Mouse (Mus musculus): ENCODE measurements around the gene Tnfsf12. TPM values are rescaled to one million over a fixed set of nuclear protein-coding genes. Genes with fewer than 3 reads are reported as not detected.

The Tnfsf12 gene
- polyA plus RNA-seq, 1 experiment from 2014 or later = 2.6 TPM

DNA sequence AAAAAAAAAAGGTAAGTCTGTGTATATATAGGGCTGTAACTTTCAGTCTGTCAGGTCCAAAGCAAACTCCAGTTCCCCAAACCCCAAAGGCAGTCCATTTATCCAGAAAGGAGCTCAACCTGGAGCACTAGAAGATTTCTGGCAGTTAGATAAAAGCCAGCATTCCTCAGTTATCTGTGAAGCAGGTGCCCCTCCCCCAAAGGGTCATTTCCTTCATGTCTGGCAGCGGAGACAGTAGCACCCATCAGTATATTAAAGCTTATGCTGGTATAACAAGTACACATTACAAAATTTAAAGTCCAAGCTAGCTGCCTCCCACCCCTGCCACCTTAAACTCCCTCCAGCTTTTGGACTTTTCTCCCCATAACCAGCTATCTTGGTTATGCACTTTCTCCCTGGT is 3.9 kb upstream of the Tnfsf12 start:
- Histone ChIP-seq H3K9ac (ENCODE audit: low read length) (no peak overlapping the region), H3K4me3 (ENCODE audit: low read depth, low read length) (no peak overlapping the region), H3K36me3 (ENCODE audit: control insufficient read depth, insufficient read depth, low read length) (no peaks in the 10 kb centered on the region), H3K9me3 (ENCODE audit: control insufficient read depth, low read length) (no peaks in the 10 kb centered on the region), H3K27ac (replicated peaks; ENCODE audit: low read depth, low read length) (no peak overlapping the region), H3K4me2 (ENCODE audit: low read depth, severe bottlenecking) (no peak overlapping the region), H3K27me3 (ENCODE audit: control insufficient read depth, insufficient read depth, low read length) (no peaks in the 10 kb centered on the region), H3K4me1 (ENCODE audit: control insufficient read depth, insufficient read depth, low read length) (peaks cover 10% of the 10 kb centered on the region)
- ATAC-seq (ENCODE audit: insufficient number of reproducible peaks, low FRiP score, low TSS enrichment, low read depth) (no peak), DNase-seq (ENCODE audit: low spot score) (no peak)
- 70% methylated on average over 1 of the region's 1 CpGs for WGBS

- no peak overlapping the region for H3K27ac ChIP-seq (replicated peaks; ENCODE audit: low read depth, low read length)
- no peak overlapping the region for H3K9ac ChIP-seq (ENCODE audit: low read length)
- peaks cover 10% of the 10 kb centered on the region for H3K4me1 ChIP-seq (ENCODE audit: control insufficient read depth, insufficient read depth, low read length)
- no peaks in the 10 kb centered on the region for H3K9me3 ChIP-seq (ENCODE audit: control insufficient read depth, low read length)
- DNase-seq (ENCODE audit: low spot score) (no peak), ATAC-seq (ENCODE audit: insufficient number of reproducible peaks, low FRiP score, low TSS enrichment, low read depth) (no peak)
- no peaks in the 10 kb centered on the region for H3K36me3 ChIP-seq (ENCODE audit: control insufficient read depth, insufficient read depth, low read length)
- 75% methylated on average over 5 of the region's 5 CpGs for WGBS
- no peak overlapping the region for H3K4me2 ChIP-seq (ENCODE audit: low read depth, severe bottlenecking)
- H3K27me3 ChIP-seq (ENCODE audit: control insufficient read depth, insufficient read depth, low read length) = no peaks in the 10 kb centered on the region
- H3K4me3 ChIP-seq (ENCODE audit: low read depth, low read length) = no peak overlapping the region
These were observed 2.9 kb upstream of the Tnfsf12 start for GRCm38 (mm10) chr11:69698574-69698973.

DNA sequence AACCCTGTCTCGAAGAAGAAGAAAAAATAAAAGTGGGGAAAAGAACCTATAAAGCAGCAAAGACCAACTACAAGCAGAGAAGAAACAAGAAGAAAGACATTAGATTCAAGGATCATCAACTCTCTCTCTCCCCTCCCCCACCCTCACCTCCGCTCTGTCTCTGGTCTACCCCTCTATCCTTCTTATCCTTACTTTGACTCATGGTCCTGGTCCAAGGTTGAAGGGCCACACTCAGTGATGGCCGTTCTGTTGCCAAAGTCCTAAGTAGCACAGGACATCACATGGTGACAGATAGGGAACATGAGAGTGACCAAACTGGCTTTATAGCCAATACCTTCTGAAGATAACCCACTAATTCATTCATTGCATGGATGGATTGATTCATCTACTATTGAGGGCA is 1.7 kb upstream of the Tnfsf12 start:
- H3K27ac ChIP-seq (replicated peaks; ENCODE audit: low read depth, low read length) = no peak overlapping the region
- 85% methylated on average over 3 of the region's 3 CpGs for WGBS
- H3K4me2 ChIP-seq (ENCODE audit: low read depth, severe bottlenecking) = no peak overlapping the region
- DNase-seq (ENCODE audit: low spot score) = no peak
- peaks cover 10% of the 10 kb centered on the region for H3K4me1 ChIP-seq (ENCODE audit: control insufficient read depth, insufficient read depth, low read length)
- no peak overlapping the region for H3K9ac ChIP-seq (ENCODE audit: low read length)
- H3K9me3 ChIP-seq (ENCODE audit: control insufficient read depth, low read length) = no peaks in the 10 kb centered on the region
- no peak overlapping the region for H3K4me3 ChIP-seq (ENCODE audit: low read depth, low read length)
- H3K36me3 ChIP-seq (ENCODE audit: control insufficient read depth, insufficient read depth, low read length) = no peaks in the 10 kb centered on the region
- no peak for ATAC-seq (ENCODE audit: insufficient number of reproducible peaks, low FRiP score, low TSS enrichment, low read depth)
- no peaks in the 10 kb centered on the region for H3K27me3 ChIP-seq (ENCODE audit: control insufficient read depth, insufficient read depth, low read length)

- Histone ChIP-seq H3K9ac (ENCODE audit: low read length) (peak overlapping the region; percentile 80), H3K27me3 (ENCODE audit: control insufficient read depth, insufficient read depth, low read length) (no peaks in the 10 kb centered on the region), H3K4me1 (ENCODE audit: control insufficient read depth, insufficient read depth, low read length) (peaks cover 10% of the 10 kb centered on the region), H3K36me3 (ENCODE audit: control insufficient read depth, insufficient read depth, low read length) (no peaks in the 10 kb centered on the region), H3K4me2 (ENCODE audit: low read depth, severe bottlenecking) (peak overlapping the region; percentile 88; the same call in 1 of the 2 replicates), H3K27ac (replicated peaks; ENCODE audit: low read depth, low read length) (0 out of 2 replicates have a peak overlapping the region, but pooled peaks have one; percentile 15), H3K9me3 (ENCODE audit: control insufficient read depth, low read length) (no peaks in the 10 kb centered on the region), H3K4me3 (ENCODE audit: low read depth, low read length) (peak overlapping the region; percentile 39; the same call in 1 of the 2 replicates)
- DNase-seq (ENCODE audit: low spot score) (no peak), ATAC-seq (ENCODE audit: insufficient number of reproducible peaks, low FRiP score, low TSS enrichment, low read depth) (0 out of 2 replicates have a peak, but pooled peaks have one; percentile 4)
- 29% methylated on average over 6 of the region's 6 CpGs for WGBS
These were observed 646 bp downstream of the Tnfsf12 start for GRCm38 (mm10) chr11:69695046-69695360.

DNA sequence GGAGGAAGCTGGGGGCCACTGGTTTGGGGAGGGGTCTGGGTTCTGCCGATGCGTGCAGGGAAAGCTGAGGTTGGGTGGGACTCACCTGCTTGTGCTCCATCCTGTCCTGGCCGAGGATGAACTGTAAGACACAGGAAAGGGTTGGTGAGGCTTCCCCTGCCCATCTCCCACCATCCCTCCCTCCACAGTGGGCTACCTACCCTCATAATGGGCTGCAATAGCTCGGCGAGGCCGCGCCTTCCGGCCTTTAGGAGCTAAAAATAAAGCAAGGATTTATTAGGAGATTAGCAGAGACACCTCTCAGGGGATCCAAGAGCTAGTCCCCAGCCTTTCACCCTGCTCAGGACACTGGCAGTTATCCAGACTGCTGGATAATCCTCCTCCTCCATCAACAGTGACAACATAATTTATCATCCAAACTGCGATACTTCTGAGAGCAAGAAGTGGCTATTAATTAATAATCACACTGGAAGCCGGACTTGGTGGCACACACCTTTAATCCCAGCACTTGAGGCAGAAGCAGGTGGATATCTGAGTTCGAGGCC is 2.2 kb downstream of the Tnfsf12 start:
- Histone ChIP-seq H3K36me3 (ENCODE audit: control insufficient read depth, insufficient read depth, low read length) (no peaks in the 10 kb centered on the region), H3K4me2 (ENCODE audit: low read depth, severe bottlenecking) (no peak overlapping the region), H3K4me1 (ENCODE audit: control insufficient read depth, insufficient read depth, low read length) (peaks cover 10% of the 10 kb centered on the region), H3K4me3 (ENCODE audit: low read depth, low read length) (no peak overlapping the region), H3K27me3 (ENCODE audit: control insufficient read depth, insufficient read depth, low read length) (no peaks in the 10 kb centered on the region), H3K9ac (ENCODE audit: low read length) (peak overlapping the region; percentile 12; the same call in 1 of the 2 replicates), H3K27ac (replicated peaks; ENCODE audit: low read depth, low read length) (no peak overlapping the region), H3K9me3 (ENCODE audit: control insufficient read depth, low read length) (no peaks in the 10 kb centered on the region)
- DNase-seq (ENCODE audit: low spot score) (no peak), ATAC-seq (ENCODE audit: insufficient number of reproducible peaks, low FRiP score, low TSS enrichment, low read depth) (no peak)
- 61% methylated on average over 11 of the region's 11 CpGs for WGBS

DNA sequence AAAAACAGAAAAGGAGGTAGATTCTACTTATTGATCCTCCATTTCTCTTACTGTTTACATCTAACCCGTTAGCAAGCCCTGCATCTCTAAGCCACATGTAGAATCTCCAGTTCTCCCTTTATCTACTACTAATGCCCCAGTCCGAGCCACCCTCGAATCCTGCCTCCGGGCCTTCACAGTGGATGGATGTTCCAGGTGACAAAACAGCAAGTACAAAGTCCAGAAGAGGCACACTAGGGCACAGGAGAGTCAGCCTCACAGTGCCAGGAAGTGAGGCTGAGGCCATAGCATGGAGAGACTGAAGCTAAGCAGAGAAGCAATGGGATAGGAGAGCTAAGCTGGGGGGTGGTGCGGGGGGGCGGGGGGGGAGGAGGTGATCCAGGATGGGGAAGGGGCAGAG is 2.8 kb downstream of the Tnfsf12 start:
- DNase-seq (ENCODE audit: low spot score) (no peak), ATAC-seq (ENCODE audit: insufficient number of reproducible peaks, low FRiP score, low TSS enrichment, low read depth) (no peak)
- 80% methylated on average over 6 of the region's 6 CpGs for WGBS
- no peak overlapping the region for H3K4me2 ChIP-seq (ENCODE audit: low read depth, severe bottlenecking)
- no peak overlapping the region for H3K9ac ChIP-seq (ENCODE audit: low read length)
- H3K9me3 ChIP-seq (ENCODE audit: control insufficient read depth, low read length) = no peaks in the 10 kb centered on the region
- no peak overlapping the region for H3K27ac ChIP-seq (replicated peaks; ENCODE audit: low read depth, low read length)
- no peaks in the 10 kb centered on the region for H3K36me3 ChIP-seq (ENCODE audit: control insufficient read depth, insufficient read depth, low read length)
- H3K4me1 ChIP-seq (ENCODE audit: control insufficient read depth, insufficient read depth, low read length) = peaks cover 10% of the 10 kb centered on the region
- H3K27me3 ChIP-seq (ENCODE audit: control insufficient read depth, insufficient read depth, low read length) = no peaks in the 10 kb centered on the region
- no peak overlapping the region for H3K4me3 ChIP-seq (ENCODE audit: low read depth, low read length)

GRCm38 (mm10) chr11:69692196-69692811 is 3.3 kb downstream of the Tnfsf12 start:
- 73% methylated on average over 9 of the region's 9 CpGs for WGBS
- ATAC-seq (ENCODE audit: insufficient number of reproducible peaks, low FRiP score, low TSS enrichment, low read depth) (no peak), DNase-seq (ENCODE audit: low spot score) (no peak)

DNA sequence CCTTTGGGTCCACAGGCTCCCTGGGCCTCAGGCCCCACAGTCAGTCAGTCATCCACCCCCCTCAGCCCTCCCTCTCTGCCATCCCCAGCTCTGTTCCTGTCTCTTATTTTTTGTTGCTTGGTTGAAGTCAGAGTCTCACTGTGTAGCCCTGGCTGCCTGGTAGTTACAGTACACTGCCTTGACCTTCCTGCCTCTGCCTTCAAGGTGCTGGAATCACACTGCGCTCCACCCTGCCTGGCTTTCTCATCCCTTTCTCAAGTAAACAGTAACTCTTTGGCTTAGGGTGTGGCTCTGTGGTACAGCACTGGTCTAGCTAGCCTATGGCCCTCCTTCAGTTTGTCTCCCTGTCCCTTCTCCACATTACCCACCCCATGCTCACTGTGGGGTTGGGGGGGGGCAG is 5.8 kb downstream of the Tnfsf12 start:
- Histone ChIP-seq H3K4me2 (ENCODE audit: low read depth, severe bottlenecking) (no peak overlapping the region), H3K9me3 (ENCODE audit: control insufficient read depth, low read length) (no peaks in the 10 kb centered on the region), H3K27ac (replicated peaks; ENCODE audit: low read depth, low read length) (no peak overlapping the region), H3K27me3 (ENCODE audit: control insufficient read depth, insufficient read depth, low read length) (no peaks in the 10 kb centered on the region), H3K36me3 (ENCODE audit: control insufficient read depth, insufficient read depth, low read length) (no peaks in the 10 kb centered on the region), H3K9ac (ENCODE audit: low read length) (no peak overlapping the region), H3K4me3 (ENCODE audit: low read depth, low read length) (no peak overlapping the region), H3K4me1 (ENCODE audit: control insufficient read depth, insufficient read depth, low read length) (no peaks in the 10 kb centered on the region)
- ATAC-seq (ENCODE audit: insufficient number of reproducible peaks, low FRiP score, low TSS enrichment, low read depth) (no peak), DNase-seq (ENCODE audit: low spot score) (no peak)
- WGBS = 92% methylated on average over 1 of the region's 1 CpGs

More at GRCm38 (mm10) chr11:69692196-69692811, 3.3 kb downstream of the Tnfsf12 start:
- Histone ChIP-seq H3K27me3 (ENCODE audit: control insufficient read depth, insufficient read depth, low read length) (no peaks in the 10 kb centered on the region), H3K4me2 (ENCODE audit: low read depth, severe bottlenecking) (no peak overlapping the region), H3K9me3 (ENCODE audit: control insufficient read depth, low read length) (no peaks in the 10 kb centered on the region), H3K27ac (replicated peaks; ENCODE audit: low read depth, low read length) (no peak overlapping the region), H3K4me3 (ENCODE audit: low read depth, low read length) (no peak overlapping the region), H3K4me1 (ENCODE audit: control insufficient read depth, insufficient read depth, low read length) (peaks cover 10% of the 10 kb centered on the region), H3K9ac (ENCODE audit: low read length) (no peak overlapping the region), H3K36me3 (ENCODE audit: control insufficient read depth, insufficient read depth, low read length) (no peaks in the 10 kb centered on the region)

DNA sequence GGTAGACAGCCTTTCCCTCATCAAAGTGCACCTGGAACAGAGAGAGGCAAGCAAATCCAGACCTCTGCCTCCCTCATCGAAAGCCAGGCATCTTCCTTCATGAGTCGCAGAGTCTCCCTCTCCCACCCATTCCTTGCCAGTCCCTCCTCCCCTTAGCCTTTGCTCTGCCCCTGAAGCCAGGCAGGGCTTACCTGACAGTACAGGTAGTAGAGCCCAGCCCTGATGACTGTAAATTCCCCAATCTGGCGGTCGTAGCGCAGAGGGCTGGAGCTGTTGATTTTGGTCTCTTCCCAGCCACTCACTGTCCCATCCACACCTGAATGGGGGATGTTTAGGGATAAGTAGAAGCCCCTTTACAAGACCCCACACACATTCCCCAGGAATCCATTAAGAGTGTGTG is 8.6 kb downstream of the Tnfsf12 start:
- Histone ChIP-seq H3K4me1 (ENCODE audit: control insufficient read depth, insufficient read depth, low read length) (no peaks in the 10 kb centered on the region), H3K27me3 (ENCODE audit: control insufficient read depth, insufficient read depth, low read length) (no peaks in the 10 kb centered on the region), H3K4me3 (ENCODE audit: low read depth, low read length) (no peak overlapping the region), H3K4me2 (ENCODE audit: low read depth, severe bottlenecking) (no peak overlapping the region), H3K9me3 (ENCODE audit: control insufficient read depth, low read length) (no peaks in the 10 kb centered on the region), H3K27ac (replicated peaks; ENCODE audit: low read depth, low read length) (no peak overlapping the region), H3K36me3 (ENCODE audit: control insufficient read depth, insufficient read depth, low read length) (no peaks in the 10 kb centered on the region), H3K9ac (ENCODE audit: low read length) (no peak overlapping the region)
- WGBS = 53% methylated on average over 5 of the region's 5 CpGs
- no peak for DNase-seq (ENCODE audit: low spot score)
- ATAC-seq (ENCODE audit: insufficient number of reproducible peaks, low FRiP score, low TSS enrichment, low read depth) = no peak
